Mouse (Mus musculus) frontal cortex, postnatal 36 days (tissue): ENCODE results near the gene Rbfox1.
A peak's percentile ranks its signal among the peaks of the same experiment; 100 is the strongest.

ENCODE experiments used
- DNase-seq, 2 experiments: peaks; one replicate each; pipeline ENCODE4 v3.0.0; 2022; ENCODE audit warnings: low spot score in 2 of 2

The Rbfox1 gene

DNA sequence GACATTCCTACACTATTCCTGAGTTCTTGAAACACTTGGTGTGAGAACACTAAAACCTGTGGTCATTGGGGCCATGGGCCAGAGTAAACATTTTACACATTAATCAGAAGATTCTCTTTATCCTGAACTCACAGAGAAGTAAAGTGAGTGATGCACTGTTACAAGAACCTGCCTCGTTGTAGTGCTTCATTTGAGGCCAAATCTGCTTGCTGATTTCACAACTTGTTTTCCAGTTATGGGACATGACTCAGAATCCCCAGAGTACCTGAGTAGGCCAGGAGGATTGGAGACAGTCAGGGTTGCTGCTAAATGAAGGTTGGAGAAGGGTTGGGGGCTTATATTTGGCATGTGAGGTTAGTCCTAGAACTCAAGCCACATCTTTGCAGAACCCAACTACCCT lies 936.6 kb downstream of the Rbfox1 start:
- DNase-seq = no peak

- no peak for DNase-seq
These were observed 944.9 kb downstream of the Rbfox1 start for GRCm38 (mm10) chr16:6829892-6830524.

DNA sequence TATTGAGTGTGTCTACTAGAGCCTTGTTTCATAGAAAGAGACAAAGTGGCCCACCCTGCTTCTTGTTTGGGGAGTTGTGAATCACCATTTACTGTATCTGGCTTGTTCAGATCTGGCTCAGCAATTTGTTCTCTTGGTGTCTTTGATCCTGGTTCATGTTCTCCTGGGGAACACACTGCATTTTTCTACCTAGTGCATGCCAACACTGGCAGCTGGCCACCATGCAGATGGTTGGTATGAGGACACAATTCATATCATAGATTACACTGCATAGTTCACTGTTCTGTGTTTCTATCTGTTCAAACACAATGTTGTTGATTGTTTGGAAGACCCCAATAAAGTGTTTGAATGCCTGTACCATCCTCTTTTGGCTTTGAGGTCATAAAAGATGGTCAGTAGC lies 948.3 kb downstream of the Rbfox1 start:
- no peak for DNase-seq

DNA sequence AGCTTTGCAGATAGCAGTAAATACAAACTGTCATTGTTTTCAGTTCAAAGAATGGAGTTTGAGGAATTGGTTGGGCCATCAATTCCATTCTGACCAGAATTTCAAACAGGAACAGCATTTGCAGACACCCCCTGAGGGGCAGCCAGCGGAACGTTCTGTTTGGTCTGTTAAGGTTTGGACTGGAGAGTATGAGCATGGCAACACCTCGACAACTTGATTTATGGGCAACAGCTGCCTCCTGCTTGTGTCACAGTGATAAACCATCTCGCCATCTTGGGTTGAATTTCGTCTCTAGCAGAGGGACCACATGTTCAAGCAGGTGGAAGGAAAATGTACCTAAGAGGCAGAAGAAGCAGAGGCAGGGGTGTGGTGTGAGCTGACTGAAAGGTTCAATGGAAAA lies 949.9 kb downstream of the Rbfox1 start:
- no peak for DNase-seq

DNA sequence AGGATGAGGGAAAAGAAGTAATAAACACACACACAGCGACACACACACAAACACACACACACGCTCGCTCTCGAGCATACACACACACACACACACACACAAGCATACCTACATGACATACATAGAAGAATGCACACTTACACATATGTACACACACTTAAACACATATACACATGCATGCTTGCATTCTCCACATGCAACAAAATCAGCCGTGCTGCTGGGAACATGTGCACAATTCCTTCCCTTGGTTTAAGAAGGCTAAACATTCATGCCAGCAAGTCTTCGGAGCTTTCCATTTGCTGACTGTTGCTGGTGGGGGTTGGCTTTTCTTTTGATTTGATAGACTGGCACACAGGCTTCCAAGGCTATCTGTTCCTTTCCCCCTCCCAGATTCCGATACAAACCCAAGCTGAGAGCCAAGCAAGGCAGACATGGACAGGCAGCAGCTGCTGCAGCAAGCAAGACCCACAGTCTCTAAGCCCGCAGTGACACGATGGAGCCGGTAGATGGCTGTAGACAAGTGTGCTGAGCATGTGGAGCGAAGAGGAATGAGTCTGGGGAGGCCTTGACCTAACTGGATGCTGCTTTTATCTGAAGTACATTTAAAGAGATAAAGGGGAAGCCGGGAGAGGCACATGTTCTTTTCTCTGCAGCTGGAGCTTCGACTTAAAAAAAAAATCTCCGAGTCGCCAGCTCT lies 954.3 kb downstream of the Rbfox1 start:
- peak; percentile 57 to 72 for DNase-seq

- no peak for DNase-seq
These were observed 954.9 kb downstream of the Rbfox1 start for GRCm38 (mm10) chr16:6840007-6840406.

DNA sequence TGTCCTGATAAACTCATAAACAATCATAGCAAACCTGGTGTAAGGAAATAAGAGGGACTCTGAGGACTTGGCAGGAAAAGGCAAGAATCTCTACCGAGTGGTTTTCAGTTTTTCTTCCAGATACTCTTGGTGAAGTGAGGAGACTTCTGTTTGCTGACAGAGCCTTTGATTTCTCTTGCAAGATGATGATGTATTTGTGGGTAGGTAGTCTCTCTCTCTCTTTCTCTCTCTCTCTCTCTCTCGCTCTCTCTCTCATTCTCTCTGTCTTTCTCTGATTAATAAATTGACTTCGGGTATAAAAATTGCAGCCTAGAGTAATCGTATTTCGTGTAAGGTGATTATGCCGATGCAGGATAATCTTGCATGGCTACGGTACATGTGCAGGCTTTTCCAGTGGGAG lies 955.3 kb downstream of the Rbfox1 start:
- DNase-seq = no peak

GRCm38 (mm10) chr16:6842066-6842785 lies 957.1 kb downstream of the Rbfox1 start:
- DNase-seq = no peak

DNA sequence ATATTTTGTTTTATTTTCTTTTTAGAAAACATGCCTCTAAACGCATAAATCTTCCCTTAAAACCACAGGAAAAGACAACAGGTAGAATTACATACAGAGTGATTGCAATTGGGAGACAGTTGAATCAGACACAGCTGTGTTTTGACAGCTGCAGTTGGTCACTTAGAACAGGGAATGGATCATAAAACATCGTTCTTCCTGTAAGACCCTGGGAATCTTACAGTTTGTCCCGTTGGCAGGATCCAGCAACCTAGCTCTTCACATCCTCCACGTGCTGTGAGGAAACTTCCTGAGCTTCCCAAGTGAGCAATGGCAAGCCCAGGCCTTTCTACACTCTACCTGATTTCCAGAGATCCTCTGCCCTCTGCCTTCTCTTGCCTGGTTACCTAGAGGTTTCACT lies 959.5 kb downstream of the Rbfox1 start:
- DNase-seq = no peak

DNA sequence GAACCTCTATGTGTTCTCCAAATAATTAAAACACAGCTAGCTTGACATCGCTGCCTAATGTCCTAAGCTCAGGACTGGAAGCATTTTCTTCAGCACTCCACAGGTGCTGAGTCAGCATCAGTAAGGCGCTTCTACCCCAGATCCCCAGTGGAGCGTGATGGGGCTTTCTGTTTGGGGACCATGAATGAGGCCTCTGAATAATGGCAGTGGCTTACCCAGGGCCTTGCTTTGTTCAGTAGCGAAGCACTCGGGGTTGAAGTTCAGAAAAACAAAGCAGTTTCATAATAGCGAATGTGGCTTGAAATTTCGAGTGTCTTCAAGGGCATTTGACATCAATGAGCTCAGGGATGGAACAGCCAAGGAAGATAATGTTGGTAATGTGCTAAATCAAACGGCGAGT lies 966.2 kb downstream of the Rbfox1 start:
- no peak for DNase-seq

DNA sequence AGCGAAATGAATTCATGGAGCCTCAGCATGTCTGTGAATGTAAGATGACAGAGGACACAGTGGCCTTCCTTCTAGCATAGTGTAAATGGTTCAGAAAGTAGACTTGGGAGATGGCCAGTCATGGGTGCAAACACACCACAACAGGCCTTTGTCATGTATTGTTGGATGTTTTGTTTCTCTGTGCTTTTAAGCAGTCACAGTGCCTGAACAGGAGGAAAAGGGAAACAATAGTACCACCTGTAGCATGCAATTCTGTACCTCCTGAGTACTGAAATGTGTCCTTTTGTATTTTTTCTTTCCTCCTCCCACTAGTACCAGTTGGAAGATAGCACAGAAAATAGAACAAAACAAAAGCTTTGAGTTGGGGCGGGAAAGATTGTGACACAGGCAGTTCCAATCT lies 968.6 kb downstream of the Rbfox1 start:
- DNase-seq = no peak

- DNase-seq = no peak
These were observed 976.5 kb downstream of the Rbfox1 start for GRCm38 (mm10) chr16:6861656-6862055.

GRCm38 (mm10) chr16:6882683-6883430 lies 997.7 kb downstream of the Rbfox1 start:
- DNase-seq = no peak

GRCm38 (mm10) chr16:6883798-6884197 lies 998.6 kb downstream of the Rbfox1 start:
- DNase-seq = no peak

GRCm38 (mm10) chr16:6885617-6886016 lies 1000.5 kb downstream of the Rbfox1 start:
- no peak for DNase-seq

DNA sequence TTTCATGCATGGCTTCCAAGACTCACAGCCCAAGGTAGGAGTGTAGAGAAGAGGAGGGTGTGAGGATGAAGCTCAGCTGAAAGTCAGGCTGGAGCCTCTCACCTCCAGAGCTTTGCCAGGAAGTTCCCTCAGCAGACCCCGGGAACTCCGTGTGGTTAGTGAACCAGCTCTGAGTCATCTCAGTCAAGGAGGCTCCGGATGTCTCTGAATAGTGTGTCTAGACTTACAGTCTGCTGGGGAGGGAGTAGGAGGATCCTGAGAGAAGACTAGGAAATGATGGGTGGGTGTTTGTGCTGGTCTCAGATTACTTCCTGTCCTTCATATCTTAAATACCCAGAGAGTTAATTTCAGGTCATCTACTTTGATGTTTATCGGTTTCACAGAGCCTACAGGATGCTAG lies 1004.1 kb downstream of the Rbfox1 start:
- peak; percentile 50 to 59 for DNase-seq

DNA sequence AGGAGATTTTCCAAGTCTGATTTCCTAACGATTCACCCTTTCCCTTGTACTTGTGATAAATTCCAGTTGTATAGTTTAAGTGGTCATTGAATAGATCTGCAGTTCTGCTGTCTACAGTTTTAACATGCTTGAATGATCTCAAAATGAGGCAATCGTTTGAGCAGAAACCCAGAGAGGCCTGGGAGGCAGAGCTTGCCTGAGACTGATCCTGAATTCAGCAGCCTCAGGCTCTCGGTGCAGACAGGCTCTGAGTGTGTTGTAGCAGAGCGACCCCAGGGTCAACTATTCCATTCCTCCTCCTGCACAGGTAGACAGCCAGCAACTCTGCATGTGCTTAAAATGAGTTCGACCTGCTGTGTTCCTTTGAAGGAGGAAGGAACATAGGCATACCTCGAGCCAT lies 1012.6 kb downstream of the Rbfox1 start:
- DNase-seq = no peak

- no peak for DNase-seq
These were observed 1014.9 kb downstream of the Rbfox1 start for GRCm38 (mm10) chr16:6900006-6900405.

DNA sequence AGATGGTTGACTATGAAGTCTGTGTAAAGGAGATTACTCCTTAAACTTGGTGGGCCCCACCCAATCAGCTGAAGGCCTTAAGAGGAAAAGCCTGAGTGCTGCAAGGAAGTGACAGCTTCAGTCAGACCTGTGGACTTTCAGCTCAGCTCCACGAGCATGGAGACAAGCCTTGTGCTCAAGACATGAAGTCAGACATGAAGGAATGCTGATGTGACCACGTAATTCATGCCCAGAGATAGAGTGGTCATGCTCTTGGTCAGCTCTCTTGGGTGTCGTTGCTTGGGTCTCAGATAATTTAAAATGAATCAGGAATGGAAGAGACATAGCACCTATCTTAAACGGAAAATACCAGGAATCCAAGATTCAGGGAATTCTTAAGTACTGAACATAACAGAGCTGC lies 1019.8 kb downstream of the Rbfox1 start:
- no peak for DNase-seq

- DNase-seq = no peak
These were observed 1020.8 kb downstream of the Rbfox1 start for GRCm38 (mm10) chr16:6906001-6906400.

GRCm38 (mm10) chr16:6907550-6907949 lies 1022.4 kb downstream of the Rbfox1 start:
- peak in 1 of 2 experiments; percentile 16 for DNase-seq

GRCm38 (mm10) chr16:6914531-6914930 lies 1029.4 kb downstream of the Rbfox1 start:
- DNase-seq = no peak
